Mouse (Mus musculus): ENCODE measurements around the gene Dsn1. TPM values are rescaled to one million over a fixed set of nuclear protein-coding genes. Genes with fewer than 3 reads are reported as not detected.

Dsn1 gene
- polyA plus RNA-seq, 1 experiment from 2014 or later, result 38.7 TPM

- no peaks in the 10 kb centered on the region for H3K9me3 ChIP-seq (replicated peaks)
- no peaks in the 10 kb centered on the region for H3K27me3 ChIP-seq (replicated peaks)
- no peak overlapping the region for H3K4me2 ChIP-seq
- 43% methylated on average over 3 of the region's 3 CpGs for WGBS (ENCODE audit: insufficient replicate concordance)
- H3K9ac ChIP-seq, result no peak overlapping the region
- H3K4me3 ChIP-seq, result no peak overlapping the region
- H3K36me3 ChIP-seq, result peaks cover 12% of the 10 kb centered on the region
- H3K27ac ChIP-seq, result no peak overlapping the region
- no peak for ATAC-seq
- H3K4me1 ChIP-seq, result peaks cover 64% of the 10 kb centered on the region
Measured at GRCm38 (mm10) chr2:156987316-156987715, 19.6 kb downstream of the Dsn1 start.

- H3K27ac ChIP-seq, result peak overlapping the region; percentile 90
- peak; percentile 96 for ATAC-seq
- H3K27me3 ChIP-seq (replicated peaks), result no peaks in the 10 kb centered on the region
- H3K9me3 ChIP-seq (replicated peaks), result no peaks in the 10 kb centered on the region
- peak overlapping the region; percentile 14; the same call in 1 of the 2 replicates for H3K4me3 ChIP-seq
- H3K4me2 ChIP-seq, result peak overlapping the region; percentile 58
- 16% methylated on average over 2 of the region's 2 CpGs for WGBS (ENCODE audit: insufficient replicate concordance)
- peak overlapping the region; percentile 15; the same call in 1 of the 2 replicates for H3K9ac ChIP-seq
- peaks cover 17% of the 10 kb centered on the region for H3K36me3 ChIP-seq
- H3K4me1 ChIP-seq, result peaks cover 43% of the 10 kb centered on the region
Measured at GRCm38 (mm10) chr2:156982864-156983263, 24.1 kb downstream of the Dsn1 start.

GRCm38 (mm10) chr2:156981291-156981690, 25.7 kb downstream of the Dsn1 start:
- Histone ChIP-seq H3K4me2 (no peak overlapping the region), H3K36me3 (peaks cover 27% of the 10 kb centered on the region), H3K27ac (no peak overlapping the region), H3K9me3 (replicated peaks) (no peaks in the 10 kb centered on the region), H3K27me3 (replicated peaks) (no peaks in the 10 kb centered on the region), H3K4me3 (no peak overlapping the region), H3K4me1 (peaks cover 34% of the 10 kb centered on the region), H3K9ac (no peak overlapping the region)
- 62% methylated on average over 4 of the region's 4 CpGs for WGBS (ENCODE audit: insufficient replicate concordance)
- no peak for ATAC-seq

- ATAC-seq, result no peak
- H3K4me1 ChIP-seq, result peaks cover 40% of the 10 kb centered on the region
- no peaks in the 10 kb centered on the region for H3K27me3 ChIP-seq (replicated peaks)
- H3K4me3 ChIP-seq, result no peak overlapping the region
- no peaks in the 10 kb centered on the region for H3K9me3 ChIP-seq (replicated peaks)
- 79% methylated on average over 2 of the region's 2 CpGs for WGBS (ENCODE audit: insufficient replicate concordance)
- H3K36me3 ChIP-seq, result peaks cover 27% of the 10 kb centered on the region
- H3K4me2 ChIP-seq, result no peak overlapping the region
- no peak overlapping the region for H3K9ac ChIP-seq
- no peak overlapping the region for H3K27ac ChIP-seq
Measured at GRCm38 (mm10) chr2:156980059-156980458, 26.9 kb downstream of the Dsn1 start.

GRCm38 (mm10) chr2:156976711-156977110, 30.2 kb downstream of the Dsn1 start:
- no peaks in the 10 kb centered on the region for H3K27me3 ChIP-seq (replicated peaks)
- no peak overlapping the region for H3K27ac ChIP-seq
- peaks cover 28% of the 10 kb centered on the region for H3K36me3 ChIP-seq
- no peak overlapping the region for H3K4me3 ChIP-seq
- no peak overlapping the region for H3K4me2 ChIP-seq
- ATAC-seq, result no peak
- no peaks in the 10 kb centered on the region for H3K9me3 ChIP-seq (replicated peaks)
- H3K4me1 ChIP-seq, result peaks cover 29% of the 10 kb centered on the region
- no peak overlapping the region for H3K9ac ChIP-seq

GRCm38 (mm10) chr2:156974967-156975366, 32.0 kb downstream of the Dsn1 start:
- Histone ChIP-seq H3K9me3 (replicated peaks) (no peaks in the 10 kb centered on the region), H3K36me3 (peaks cover 35% of the 10 kb centered on the region), H3K4me2 (no peak overlapping the region), H3K4me3 (no peak overlapping the region), H3K27ac (no peak overlapping the region), H3K9ac (no peak overlapping the region), H3K27me3 (replicated peaks) (no peaks in the 10 kb centered on the region), H3K4me1 (peaks cover 31% of the 10 kb centered on the region)
- WGBS (ENCODE audit: insufficient replicate concordance), result 27% methylated on average over 2 of the region's 2 CpGs
- ATAC-seq, result no peak

GRCm38 (mm10) chr2:156973316-156974100, 33.4 kb downstream of the Dsn1 start:
- no peak overlapping the region; the same call in 1 of the 2 replicates for H3K9ac ChIP-seq

GRCm38 (mm10) chr2:156970253-156970652, 36.7 kb downstream of the Dsn1 start:
- no peak overlapping the region for H3K9ac ChIP-seq
- WGBS (ENCODE audit: insufficient replicate concordance), result 60% methylated on average over 7 of the region's 7 CpGs
- peak overlapping the region; percentile 18; the same call in 1 of the 2 replicates for H3K27ac ChIP-seq
- peaks cover 37% of the 10 kb centered on the region for H3K36me3 ChIP-seq
- H3K4me1 ChIP-seq, result peaks cover 44% of the 10 kb centered on the region
- no peak for ATAC-seq
- no peaks in the 10 kb centered on the region for H3K9me3 ChIP-seq (replicated peaks)
- H3K4me2 ChIP-seq, result no peak overlapping the region
- H3K27me3 ChIP-seq (replicated peaks), result no peaks in the 10 kb centered on the region
- no peak overlapping the region for H3K4me3 ChIP-seq

More at GRCm38 (mm10) chr2:156973316-156974100, 33.4 kb downstream of the Dsn1 start:
- Histone ChIP-seq H3K4me3 (no peak overlapping the region), H3K4me1 (peaks cover 39% of the 10 kb centered on the region), H3K27ac (no peak overlapping the region), H3K9me3 (replicated peaks) (no peaks in the 10 kb centered on the region), H3K36me3 (peaks cover 43% of the 10 kb centered on the region), H3K4me2 (no peak overlapping the region), H3K27me3 (replicated peaks) (no peaks in the 10 kb centered on the region)
- ATAC-seq, result no peak
- WGBS (ENCODE audit: insufficient replicate concordance), result 82% methylated on average over 5 of the region's 5 CpGs

GRCm38 (mm10) chr2:156968501-156968900, 38.5 kb downstream of the Dsn1 start:
- no peaks in the 10 kb centered on the region for H3K9me3 ChIP-seq (replicated peaks)
- H3K4me1 ChIP-seq, result peaks cover 40% of the 10 kb centered on the region
- 80% methylated on average over 4 of the region's 4 CpGs for WGBS (ENCODE audit: insufficient replicate concordance)

GRCm38 (mm10) chr2:156967388-156967787, 39.6 kb downstream of the Dsn1 start:
- no peak overlapping the region for H3K27ac ChIP-seq
- H3K9ac ChIP-seq, result no peak overlapping the region
- H3K9me3 ChIP-seq (replicated peaks), result no peaks in the 10 kb centered on the region
- peaks cover 47% of the 10 kb centered on the region for H3K36me3 ChIP-seq
- H3K4me3 ChIP-seq, result no peak overlapping the region
- WGBS (ENCODE audit: insufficient replicate concordance), result 68% methylated on average over 6 of the region's 6 CpGs
- peaks cover 40% of the 10 kb centered on the region for H3K4me1 ChIP-seq
- H3K27me3 ChIP-seq (replicated peaks), result no peaks in the 10 kb centered on the region
- no peak for ATAC-seq
- H3K4me2 ChIP-seq, result no peak overlapping the region

More at GRCm38 (mm10) chr2:156968501-156968900, 38.5 kb downstream of the Dsn1 start:
- H3K27me3 ChIP-seq (replicated peaks), result no peaks in the 10 kb centered on the region
- no peak overlapping the region for H3K27ac ChIP-seq
- H3K4me3 ChIP-seq, result no peak overlapping the region
- no peak overlapping the region for H3K9ac ChIP-seq
- no peak for ATAC-seq
- H3K4me2 ChIP-seq, result no peak overlapping the region
- H3K36me3 ChIP-seq, result peaks cover 52% of the 10 kb centered on the region

GRCm38 (mm10) chr2:156963891-156964290, 43.1 kb downstream of the Dsn1 start:
- 85% methylated on average over 7 of the region's 7 CpGs for WGBS (ENCODE audit: insufficient replicate concordance)
- peaks cover 52% of the 10 kb centered on the region for H3K4me1 ChIP-seq
- H3K9me3 ChIP-seq (replicated peaks), result no peaks in the 10 kb centered on the region
- no peak overlapping the region for H3K9ac ChIP-seq
- H3K27me3 ChIP-seq (replicated peaks), result no peaks in the 10 kb centered on the region
- H3K4me2 ChIP-seq, result no peak overlapping the region
- H3K27ac ChIP-seq, result peak overlapping the region; percentile 40
- H3K36me3 ChIP-seq, result peaks cover 34% of the 10 kb centered on the region
- no peak overlapping the region for H3K4me3 ChIP-seq
- no peak for ATAC-seq

GRCm38 (mm10) chr2:156958496-156959252, 48.3 kb downstream of the Dsn1 start:
- Histone ChIP-seq H3K27me3 (replicated peaks) (no peaks in the 10 kb centered on the region), H3K27ac (peak overlapping the region; percentile 92), H3K36me3 (peaks cover 35% of the 10 kb centered on the region), H3K4me2 (peak overlapping the region; percentile 42), H3K9me3 (replicated peaks) (no peaks in the 10 kb centered on the region), H3K4me3 (no peak overlapping the region), H3K9ac (0 out of 2 replicates have a peak overlapping the region, but pooled peaks have one; percentile 24), H3K4me1 (peaks cover 74% of the 10 kb centered on the region)
- ATAC-seq, result peak; percentile 83
- 37% methylated on average over 9 of the region's 9 CpGs for WGBS (ENCODE audit: insufficient replicate concordance)
